27 mouse cellular contexts compared by ENCODE assay signal in genomic region chr3:38363888-38364287, GRCm38 (mm10).
DNase-seq lines count a peak whose midpoint lies in the region; ATAC-seq and TF ChIP-seq lines count a peak whose summit lies in the region.
"Had no signal": no experiment of that assay in that cellular context is flagged by ENCODE, and none has a peak within 500 bp of the region (broad histone marks: within the 10 kb centered on the region; RNA-seq: fewer than 3 reads in every experiment).

No protein-coding gene starts in this region.

- TF ChIP-seq EP300 in heart, adult 2 months (IDR thresholded peaks at IDR 0.05; ENCODE audit: insufficient read depth, low read depth, low read length), result no peak

- no peak for TF ChIP-seq POLR2A in heart, adult 2 months (IDR thresholded peaks at IDR 0.05; ENCODE audit: insufficient read depth, low read depth, low read length)

- peak; percentile 55 for DNase-seq in adrenal gland, postnatal 14 days
- DNase-seq in adrenal gland, adult 8-10 months, result no peak
- DNase-seq in cerebellum, postnatal 36 days, result peak; percentile 28 to 37
- DNase-seq in cerebellum, adult 11 months, result no peak
- DNase-seq in heart, adult 2 months, result peak; percentile 49 to 65
- DNase-seq in heart, postnatal 25 days (ENCODE audit: low spot score), result no peak
- peak; percentile 40 to 47 for DNase-seq in heart, postnatal 14 days
- DNase-seq: gastrocnemius, postnatal 25 days; kidney, adult 2 months; kidney, postnatal 36 days; thymus, adult 2 months; thymus, postnatal 36 days had no signal

- H3K4me2 ChIP-seq in forebrain, embryonic 15.5 days (replicated peaks), result no peak overlapping the region
- H3K4me2 ChIP-seq: embryonic facial prominence, embryonic 13.5 days; intestine, embryonic 15.5 days; limb, embryonic 13.5 days; liver, embryonic 11.5 days; lung, embryonic 15.5 days; neural tube, embryonic 12.5 days had no signal

- intact Hi-C loops in heart, adult 2 months (cut with DNase I), result loop anchor here (5.0 kb wide), 3 partner anchors 82 to 118 kb away; partner anchors contain the start of gene Ankrd50
- intact Hi-C loops in heart, postnatal 25 days (cut with DNase I), result loop anchor here (5.0 kb wide), 1 partner anchor 107 kb away; no protein-coding TSS in a partner anchor
- intact Hi-C loops in heart, postnatal 14 days (cut with DNase I), result loop anchor here (5.0 to 10.0 kb wide), 2 partner anchors 109 to 137 kb away; no protein-coding TSS in a partner anchor

- H3K9me3 ChIP-seq in forebrain, embryonic 15.5 days, result no peaks in the 10 kb centered on the region
- H3K9me3 ChIP-seq: embryonic facial prominence, embryonic 13.5 days; forebrain, embryonic 10.5 days; G1E; intestine, embryonic 15.5 days; limb, embryonic 13.5 days; lung, embryonic 15.5 days; midbrain, embryonic 10.5 days; neural tube, embryonic 12.5 days had no signal

- H3K4me3 ChIP-seq in heart, adult 2 months, result no peak overlapping the region
- H3K4me3 ChIP-seq in forebrain, embryonic 15.5 days, result no peak overlapping the region
- H3K4me3 ChIP-seq: embryonic facial prominence, embryonic 13.5 days; forebrain, embryonic 10.5 days; intestine, embryonic 15.5 days; layer of hippocampus, adult 2 months; limb, embryonic 13.5 days; lung, embryonic 15.5 days; midbrain, embryonic 10.5 days; myocyte; neural tube, embryonic 12.5 days had no signal

- H3K79me2 ChIP-seq in heart, adult 2 months (replicated peaks; ENCODE audit: control insufficient read depth, insufficient read depth, low read length), result no peaks in the 10 kb centered on the region

- H3K27me3 ChIP-seq in heart, adult 2 months (ENCODE audit: control insufficient read depth, insufficient read depth, low read length), result no peaks in the 10 kb centered on the region
- no peaks in the 10 kb centered on the region for H3K27me3 ChIP-seq in forebrain, embryonic 15.5 days
- H3K27me3 ChIP-seq: embryonic facial prominence, embryonic 13.5 days; intestine, embryonic 15.5 days; limb, embryonic 13.5 days; lung, embryonic 15.5 days; neural tube, embryonic 12.5 days had no signal

- ATAC-seq in forebrain, embryonic 15.5 days (replicated peaks), result no peak
- ATAC-seq: forebrain, embryonic 16.5 days; hindbrain, embryonic 16.5 days; intestine, embryonic 15.5 days; midbrain, embryonic 16.5 days had no signal

- H3K27ac ChIP-seq in heart, adult 2 months, result peak overlapping the region; percentile 69
- H3K27ac ChIP-seq in forebrain, embryonic 15.5 days (replicated peaks), result no peak overlapping the region
- H3K27ac ChIP-seq: embryonic facial prominence, embryonic 13.5 days; forebrain, embryonic 10.5 days; intestine, embryonic 15.5 days; layer of hippocampus, adult 2 months; limb, embryonic 13.5 days; lung, embryonic 15.5 days; midbrain, embryonic 10.5 days; neural tube, embryonic 12.5 days had no signal

- TF ChIP-seq CTCF in heart, adult 2 months (IDR thresholded peaks at IDR 0.05), result no peak

- H3K4me1 ChIP-seq in heart, adult 2 months (ENCODE audit: control insufficient read depth, insufficient read depth, low read length), result peaks cover 9% of the 10 kb centered on the region
- H3K4me1 ChIP-seq in forebrain, embryonic 15.5 days, result peaks cover 3% of the 10 kb centered on the region; the same call in 1 of the 2 replicates
- H3K4me1 ChIP-seq: neural tube, embryonic 12.5 days had no signal

- no peak overlapping the region for H3K9ac ChIP-seq in heart, adult 2 months (ENCODE audit: low read depth, low read length)
- no peak overlapping the region for H3K9ac ChIP-seq in forebrain, embryonic 15.5 days (replicated peaks)
- H3K9ac ChIP-seq: embryonic facial prominence, embryonic 13.5 days; intestine, embryonic 15.5 days; limb, embryonic 13.5 days; lung, embryonic 15.5 days; neural tube, embryonic 12.5 days had no signal

- H3K36me3 ChIP-seq in heart, adult 2 months (ENCODE audit: control insufficient read depth, insufficient read depth, low read length), result peaks cover 6% of the 10 kb centered on the region; the same call in 1 of the 2 replicates
- H3K36me3 ChIP-seq in forebrain, embryonic 15.5 days, result no peaks in the 10 kb centered on the region
- H3K36me3 ChIP-seq: embryonic facial prominence, embryonic 13.5 days; forebrain, embryonic 10.5 days; G1E; intestine, embryonic 15.5 days; limb, embryonic 13.5 days; lung, embryonic 15.5 days; midbrain, embryonic 10.5 days; neural tube, embryonic 12.5 days had no signal

- 64% methylated on average over 4 of the region's 4 CpGs for WGBS in heart, adult 2 months
- WGBS in forebrain, embryonic 15.5 days, result 96% methylated on average over 4 of the region's 4 CpGs

Comparison
In these comparisons a context has a peak if more than half of its experiments do, and no peak if none do; other contexts are left out.
1. DNase-seq: peak in adrenal gland, postnatal 14 days (single experiment), cerebellum, postnatal 36 days (2 of 2), heart, adult 2 months (2 of 2) and heart, postnatal 14 days (2 of 2); none in adrenal gland, adult 8-10 months (single experiment), cerebellum, adult 11 months (single experiment) and heart, postnatal 25 days (single experiment).